Mouse (Mus musculus) heart, postnatal 25 days (tissue): Measurements from ENCODE around the gene Ano6. TPM values are rescaled to one million over a fixed set of nuclear protein-coding genes. Genes with fewer than 3 reads are reported as not detected.

ENCODE experiments used
- DNase-seq: peaks from one replicate; pipeline ENCODE4 v3.0.0; 2022; ENCODE audit warnings: low spot score
- intact Hi-C: fragments of 180-260 bp; cut with DNase I; formaldehyde crosslinking; loops from one replicate; pipeline ENCODE4 v1.15.1; 2025
- microRNA-seq: library from miRNA; unstranded; fragments of <30 nt; microRNA quantifications from one replicate; pipeline ENCODE4 v1.2.0, GENCODE M21; 2022
- total RNA-seq, 2 experiments: library from RNA; stranded (reverse); gene quantifications; 2 replicates each; pipeline ENCODE4 v1.2.3; 2021

The Ano6 gene
- total RNA-seq, 2 experiments from 2014 or later = 21.1 to 25.9 TPM

DNA sequence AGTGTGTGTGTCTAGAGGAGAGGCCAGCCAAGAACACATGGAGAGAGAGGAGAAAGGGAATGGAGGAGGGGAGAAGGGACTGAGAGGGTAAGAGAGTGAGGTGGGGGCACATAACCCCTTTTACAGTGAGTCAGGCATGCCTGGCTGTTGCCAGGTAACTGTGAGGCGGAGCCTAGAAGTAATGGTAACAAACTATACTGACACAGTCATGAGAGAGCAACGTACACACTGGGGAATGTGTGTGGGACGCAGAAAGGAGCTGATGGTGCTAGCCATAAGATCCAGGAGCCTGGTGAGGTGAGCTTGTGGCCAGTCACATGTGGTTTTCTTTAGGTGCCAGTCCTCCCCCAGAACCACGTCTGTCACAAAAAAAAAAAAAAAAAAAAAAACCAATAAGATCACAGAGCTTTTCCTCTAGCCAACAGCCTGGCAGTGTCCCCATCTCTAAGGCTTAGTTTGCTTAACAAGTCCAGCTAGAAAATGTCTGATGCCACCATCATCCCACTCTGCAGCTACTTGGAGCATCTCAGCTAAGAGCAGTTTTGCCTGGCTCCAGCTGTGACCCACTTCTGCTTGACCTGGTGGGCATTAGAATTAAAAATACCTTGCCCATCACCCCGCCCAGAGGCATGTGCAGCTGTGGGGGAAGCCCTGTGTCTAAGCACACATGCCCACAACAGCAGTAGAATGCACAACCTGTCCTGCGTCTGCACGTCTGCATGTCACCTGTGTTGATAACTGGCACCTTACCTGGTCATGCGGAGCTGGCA lies 186.7 kb downstream of the Ano6 start:
- DNase-seq = no peak
- intact Hi-C loops = no loop called here

DNA sequence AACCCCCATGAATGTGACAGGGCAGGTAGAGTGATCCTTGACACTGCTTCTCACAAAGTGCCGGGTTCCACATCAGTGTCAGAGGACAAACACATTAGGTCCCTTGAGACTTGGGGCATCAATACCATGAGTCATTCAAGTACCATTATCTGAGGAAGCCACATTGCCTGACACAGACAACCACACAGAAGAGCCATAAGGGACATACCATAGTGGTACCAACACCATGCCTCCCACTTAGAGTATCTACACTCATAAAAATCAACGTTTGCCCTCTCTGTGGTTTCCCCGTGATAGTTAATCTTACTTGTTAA lies 187.3 kb downstream of the Ano6 start:
- DNase-seq = no peak
- intact Hi-C loops = no loop called here

DNA sequence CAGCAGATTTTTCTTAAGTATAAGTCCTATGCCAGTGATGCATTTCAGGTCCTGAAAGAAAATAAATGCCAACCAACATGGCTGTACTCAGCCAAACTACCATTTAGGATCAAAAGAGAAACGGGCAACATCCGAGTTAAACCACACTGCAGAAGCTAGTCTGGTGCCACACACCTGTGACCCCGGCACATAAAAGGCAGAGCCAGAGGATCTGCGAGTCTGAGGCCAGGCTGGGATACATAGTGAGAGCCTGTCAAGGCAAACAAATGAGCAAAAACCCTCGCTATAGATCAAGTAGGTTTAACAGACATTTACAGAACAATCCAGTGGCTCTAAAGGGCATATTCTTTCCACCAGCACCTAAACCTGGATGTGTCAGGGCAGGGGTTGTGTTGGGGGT lies 190.0 kb downstream of the Ano6 start:
- intact Hi-C loops = no loop called here
- DNase-seq = no peak

DNA sequence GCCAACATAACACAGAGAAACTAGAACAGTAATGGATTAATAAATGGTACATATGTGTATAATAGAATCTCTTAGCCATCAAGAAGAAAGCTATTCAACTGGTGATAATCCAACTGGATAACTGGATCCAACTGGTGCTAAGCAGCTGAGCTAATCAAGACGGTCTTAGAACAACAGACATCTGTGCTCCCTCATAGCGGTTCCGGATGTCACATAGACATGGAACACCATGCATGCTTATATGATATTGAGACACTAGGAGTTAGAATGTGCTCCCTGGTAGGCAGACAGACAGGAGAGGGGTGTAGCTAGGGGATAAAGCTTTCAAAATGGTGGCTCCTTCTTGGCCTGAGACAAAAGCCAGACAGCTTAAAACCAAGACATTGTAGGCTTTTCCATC lies 197.3 kb downstream of the Ano6 start:
- intact Hi-C loops = no loop called here
- no peak for DNase-seq

DNA sequence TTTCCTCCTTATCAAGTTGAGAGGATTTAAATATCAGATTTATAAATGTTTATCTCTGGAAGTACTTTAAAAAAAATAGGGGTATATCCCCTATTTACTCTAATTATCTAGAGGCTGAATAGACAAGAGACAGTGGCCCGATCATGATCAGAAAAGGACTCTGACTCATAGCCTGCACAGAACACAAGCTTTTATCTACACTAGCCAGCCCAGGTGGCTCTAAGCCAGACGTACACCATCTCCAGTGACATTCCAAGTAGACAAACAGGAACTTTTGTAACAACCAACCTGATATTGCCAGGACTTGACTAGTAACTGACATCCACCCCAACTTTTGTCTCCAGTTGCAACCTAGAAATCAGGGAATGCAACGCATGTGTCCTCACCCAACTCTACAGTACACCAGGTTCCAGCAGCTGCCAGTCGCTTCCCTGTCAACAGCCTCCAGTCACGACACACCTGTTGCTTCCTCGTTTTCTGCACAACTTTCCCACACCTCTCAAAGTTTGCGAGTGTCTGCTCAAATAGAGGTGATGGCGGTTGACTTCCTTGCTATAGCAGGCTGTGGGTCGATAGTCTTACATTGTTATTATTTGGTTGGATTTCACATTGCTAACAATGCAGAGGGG lies 199.0 kb downstream of the Ano6 start:
- no peak for DNase-seq
- intact Hi-C loops = no loop called here

DNA sequence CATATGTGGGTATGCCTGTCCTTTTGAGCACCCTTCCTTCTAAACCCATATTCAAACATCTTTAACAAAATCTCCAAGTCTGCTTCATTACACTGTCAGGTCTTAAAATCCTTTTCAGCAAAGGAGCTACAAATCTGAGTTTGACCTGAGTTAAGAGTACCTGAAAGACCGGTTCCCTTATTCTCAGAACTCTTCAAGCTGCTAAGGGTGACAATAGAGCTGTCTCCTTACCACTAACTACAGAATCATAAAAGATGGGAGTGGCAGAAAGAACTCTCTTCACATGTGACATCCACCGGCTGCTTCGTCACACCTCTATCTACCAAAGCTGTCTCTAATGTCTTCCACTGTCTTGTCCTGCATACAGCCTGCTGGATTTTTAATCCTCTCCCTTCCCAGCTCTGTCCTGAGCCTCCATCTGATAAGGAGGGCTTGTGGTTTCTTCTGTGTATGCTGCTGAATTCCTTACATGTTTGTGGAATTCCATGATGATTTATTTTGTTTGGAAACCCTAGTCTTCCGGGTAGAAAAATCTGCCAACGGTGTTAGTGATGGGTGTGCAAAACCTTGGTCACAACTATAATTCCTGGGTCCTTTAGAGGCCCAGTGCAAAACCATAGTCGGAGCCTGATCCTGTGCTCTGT lies 212.4 kb downstream of the Ano6 start:
- intact Hi-C loops = no loop called here
- DNase-seq = no peak

DNA sequence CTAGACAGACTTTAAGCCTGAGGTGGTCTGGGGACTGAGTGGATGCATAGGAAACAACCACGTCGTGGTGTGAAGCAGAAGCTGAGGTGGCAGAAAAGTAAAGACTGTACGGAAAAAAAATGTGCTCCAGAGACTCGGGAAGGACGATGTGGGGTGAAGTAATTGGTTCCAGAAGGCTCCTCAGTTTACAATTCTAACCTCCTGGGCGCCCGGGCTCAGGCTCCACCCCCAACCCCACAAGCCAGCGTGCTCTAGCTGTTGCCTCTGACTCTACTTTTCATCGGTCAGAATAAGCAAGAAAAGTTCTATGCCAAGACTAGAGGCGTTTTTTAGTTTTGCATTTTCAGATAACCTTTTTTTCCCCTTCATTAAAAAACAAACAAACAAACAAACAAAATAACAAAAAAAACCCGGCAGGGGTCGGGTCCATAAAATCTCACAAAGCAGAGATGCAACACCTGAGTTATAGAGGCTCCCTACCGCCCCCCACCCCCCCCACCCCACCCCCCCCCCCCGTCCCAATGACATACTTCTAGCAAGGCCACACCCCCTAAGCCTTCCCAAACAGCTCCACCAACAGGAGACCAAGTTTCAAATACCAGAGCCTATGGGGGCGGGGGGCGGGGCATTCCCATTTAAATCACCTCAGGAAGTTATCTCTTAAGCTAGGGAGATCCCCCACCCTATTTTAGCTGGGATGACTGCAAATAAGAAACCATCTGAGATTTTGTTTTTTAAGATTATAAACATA lies 221.2 kb downstream of the Ano6 start:
- DNase-seq = no peak
- intact Hi-C loops = no loop called here

DNA sequence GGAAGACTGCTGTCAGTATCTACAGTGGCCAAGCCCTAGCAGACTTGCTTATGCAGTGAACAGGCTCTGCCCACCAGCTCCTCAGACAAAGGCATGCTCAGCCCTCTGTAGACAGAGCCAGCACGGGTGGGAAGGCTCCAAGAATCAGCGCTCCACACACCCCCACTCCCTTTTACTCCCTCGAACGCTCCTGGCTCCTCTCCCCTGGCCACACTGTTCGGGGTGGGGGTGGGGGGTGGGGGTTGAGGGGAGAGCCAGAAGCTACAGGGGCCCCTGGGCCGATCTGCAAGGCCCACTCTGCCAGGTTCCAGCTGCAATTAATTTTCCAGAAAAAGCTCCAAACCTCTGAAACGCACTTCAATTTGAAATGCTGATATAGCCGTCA lies 221.7 kb downstream of the Ano6 start:
- DNase-seq = no peak
- intact Hi-C loops = no loop called here

DNA sequence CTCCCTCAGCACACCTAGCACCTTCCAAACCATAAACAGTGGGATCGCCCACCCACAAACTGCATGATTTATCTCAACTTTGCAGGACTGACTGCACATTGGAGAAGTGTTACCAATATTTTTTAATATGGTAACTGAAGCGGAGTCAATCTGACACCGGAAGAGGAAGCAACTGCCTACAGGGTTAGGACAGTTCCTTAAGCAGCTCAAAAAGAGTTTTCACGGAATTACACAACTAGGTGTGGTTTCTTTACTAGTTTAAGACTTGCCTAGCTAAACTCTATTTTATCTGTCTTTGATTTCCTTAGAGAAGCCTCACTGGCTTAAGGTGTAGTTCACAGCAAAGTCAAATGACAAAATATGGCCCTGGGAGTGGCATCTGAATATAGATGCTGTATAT lies 223.9 kb downstream of the Ano6 start:
- DNase-seq = no peak
- intact Hi-C loops = no loop called here

DNA sequence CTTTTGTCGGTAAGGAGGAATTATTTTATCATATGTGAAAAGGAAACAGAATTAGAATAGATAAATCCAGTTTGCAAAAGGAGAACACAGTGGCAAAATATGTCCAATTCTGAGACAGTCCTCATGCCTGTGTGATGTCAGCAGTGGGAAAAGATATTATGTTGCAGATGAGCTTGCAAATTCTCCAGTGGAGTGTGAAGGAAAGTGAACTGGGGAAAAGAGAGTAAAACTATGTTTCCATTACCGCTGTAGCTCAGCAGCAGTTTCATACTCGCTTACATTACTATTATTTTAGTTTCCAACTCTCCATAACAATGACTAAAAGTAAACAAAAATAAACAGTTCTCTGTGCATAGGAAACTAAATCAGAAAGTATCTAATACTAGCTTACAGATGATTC lies 229.8 kb downstream of the Ano6 start:
- DNase-seq = no peak
- intact Hi-C loops = loop anchor here (10.0 kb wide), 2 partner anchors 264 to 374 kb away; partner anchors contain the start of gene Arid2

DNA sequence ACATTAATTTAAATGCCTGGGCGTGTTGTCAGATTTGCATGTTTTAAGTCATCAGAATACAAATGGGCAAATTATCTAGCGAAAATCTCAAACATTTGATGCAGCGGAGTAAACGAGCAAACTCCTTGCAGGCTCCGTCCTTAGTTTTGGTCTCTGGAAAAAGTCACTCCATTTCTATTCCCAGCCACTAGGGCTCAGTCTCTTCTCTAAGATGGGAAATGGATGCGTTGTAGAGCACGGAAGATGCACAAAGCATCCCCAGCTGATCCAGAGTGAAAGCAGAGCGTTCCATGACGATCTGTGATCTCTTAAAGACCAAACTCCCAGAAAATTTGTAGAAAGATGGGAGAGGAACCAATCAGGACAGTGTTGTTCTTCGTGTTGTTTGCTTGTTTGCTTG lies 230.9 kb downstream of the Ano6 start:
- DNase-seq = no peak
- intact Hi-C loops = loop anchor here (10.0 kb wide), 2 partner anchors 263 to 373 kb away; partner anchors contain the start of gene Arid2

Small RNA genes lying within 50 kb of the gene (microRNA-seq; reads per million reads assigned to microRNA genes)
- not detected for gene Gm25070

Other genes with a start within 250 kb of the Ano6 start
- gene Dbx2, start 134.9 kb upstream of the Ano6 start, total RNA-seq = not detected